Mouse (Mus musculus) lung, embryonic 15.5 days (tissue): ENCODE results near the gene Nln. TPM values are rescaled to one million over a fixed set of nuclear protein-coding genes. Genes with fewer than 3 reads are reported as not detected.

Experiments used
- ATAC-seq: fragments of 200-750 bp; cut with Nextera tagmentation; 2 replicates; pipeline ENCODE4 v1.8.0; 2017; ENCODE audit warnings: moderate number of reproducible peaks, borderline replicate concordance; ENCODE audit not compliant: low FRiP score, low TSS enrichment; ENCODE audit errors: extremely low read depth
- H3K27ac ChIP-seq: fragments of 300-500 bp; sonication (generic); 2 replicates; pipeline ENCODE4 v1.5.1; 2015; ENCODE audit warnings: moderate library complexity, mild to moderate bottlenecking, inconsistent platforms
- H3K27me3 ChIP-seq: fragments of 300-500 bp; sonication (generic); 2 replicates; pipeline ENCODE4 v1.6.1; 2015; ENCODE audit warnings: inconsistent platforms
- H3K36me3 ChIP-seq: fragments of 300-500 bp; sonication (generic); 2 replicates; pipeline ENCODE4 v1.6.1; 2015; ENCODE audit warnings: inconsistent platforms
- H3K4me1 ChIP-seq: fragments of 300-500 bp; sonication (generic); 2 replicates; pipeline ENCODE4 v1.6.1; 2015; ENCODE audit warnings: inconsistent platforms
- H3K4me2 ChIP-seq: fragments of 300-500 bp; sonication (generic); 2 replicates; pipeline ENCODE4 v1.6.1; 2015; ENCODE audit warnings: inconsistent platforms, mild to moderate bottlenecking, moderate library complexity
- H3K4me3 ChIP-seq: fragments of 300-500 bp; sonication (generic); 2 replicates; pipeline ENCODE4 v1.5.1; 2015; ENCODE audit warnings: mild to moderate bottlenecking, inconsistent platforms
- H3K9ac ChIP-seq: fragments of 300-500 bp; sonication (generic); 2 replicates; pipeline ENCODE4 v1.6.1; 2015; ENCODE audit warnings: inconsistent platforms
- H3K9me3 ChIP-seq: fragments of 300-500 bp; sonication (generic); 2 replicates; pipeline ENCODE4 v1.6.1; 2016; ENCODE audit warnings: inconsistent platforms
- WGBS: fragments of 180-500 bp; shearing (Covaris S2); methylation state at CpG from one replicate; pipeline ENCODE4 v1.1.7; 2015; 5-methylcytosine and 5-hydroxymethylcytosine counted together
- polyA plus RNA-seq: library from polyadenylated mRNA; unstranded; fragments of >200 nt; fragmentation: Nextera tagmentation; extraction: Ambion mirVana; gene quantifications from 2 replicates; pipeline ENCODE4 v1.2.1, GENCODE M21; 2015

Nln gene
- polyA plus RNA-seq, 1 experiment from 2014 or later = 18.6 TPM

GRCm38 (mm10) chr13:104061975-104062750 lies 47.3 kb downstream of the Nln start:
- ATAC-seq = peak; percentile 49; the same call in 1 of the 2 replicates
- H3K9me3 ChIP-seq = no peaks in the 10 kb centered on the region
- no peak overlapping the region for H3K4me3 ChIP-seq
- 0 out of 2 replicates have a peak, but pooled peaks cover 3% of the 10 kb centered on the region for H3K36me3 ChIP-seq
- H3K4me1 ChIP-seq = 0 out of 2 replicates have a peak, but pooled peaks cover 4% of the 10 kb centered on the region
- WGBS = 42% methylated on average over 2 of the region's 2 CpGs
- H3K9ac ChIP-seq = no peak overlapping the region
- no peak overlapping the region for H3K27ac ChIP-seq
- no peaks in the 10 kb centered on the region for H3K27me3 ChIP-seq
- H3K4me2 ChIP-seq = no peak overlapping the region

- Histone ChIP-seq H3K4me3 (no peak overlapping the region), H3K9ac (no peak overlapping the region), H3K36me3 (0 out of 2 replicates have a peak, but pooled peaks cover 3% of the 10 kb centered on the region), H3K27ac (no peak overlapping the region), H3K9me3 (no peaks in the 10 kb centered on the region), H3K4me2 (no peak overlapping the region), H3K27me3 (no peaks in the 10 kb centered on the region), H3K4me1 (0 out of 2 replicates have a peak, but pooled peaks cover 4% of the 10 kb centered on the region)
- no peak for ATAC-seq
- 85% methylated on average over 1 of the region's 1 CpGs for WGBS
Measured at GRCm38 (mm10) chr13:104060231-104060630, 49.2 kb downstream of the Nln start.

- H3K4me2 ChIP-seq = no peak overlapping the region
- 72% methylated on average over 4 of the region's 4 CpGs for WGBS
- 0 out of 2 replicates have a peak, but pooled peaks cover 3% of the 10 kb centered on the region for H3K36me3 ChIP-seq
Measured at GRCm38 (mm10) chr13:104059536-104059935, 49.9 kb downstream of the Nln start.

GRCm38 (mm10) chr13:104058761-104059160 lies 50.7 kb downstream of the Nln start:
- WGBS = 87% methylated on average over 9 of the region's 9 CpGs
- H3K4me2 ChIP-seq = no peak overlapping the region
- H3K27me3 ChIP-seq = no peaks in the 10 kb centered on the region
- ATAC-seq = no peak
- H3K9ac ChIP-seq = no peak overlapping the region
- no peak overlapping the region for H3K27ac ChIP-seq
- no peaks in the 10 kb centered on the region for H3K9me3 ChIP-seq
- H3K36me3 ChIP-seq = no peaks in the 10 kb centered on the region
- H3K4me1 ChIP-seq = 0 out of 2 replicates have a peak, but pooled peaks cover 4% of the 10 kb centered on the region
- no peak overlapping the region for H3K4me3 ChIP-seq

More at GRCm38 (mm10) chr13:104059536-104059935, 49.9 kb downstream of the Nln start:
- Histone ChIP-seq H3K4me1 (0 out of 2 replicates have a peak, but pooled peaks cover 4% of the 10 kb centered on the region), H3K9me3 (no peaks in the 10 kb centered on the region), H3K27ac (no peak overlapping the region), H3K4me3 (no peak overlapping the region), H3K27me3 (no peaks in the 10 kb centered on the region), H3K9ac (no peak overlapping the region)
- ATAC-seq = no peak

GRCm38 (mm10) chr13:104052271-104052753 lies 57.1 kb downstream of the Nln start:
- no peaks in the 10 kb centered on the region for H3K27me3 ChIP-seq
- no peaks in the 10 kb centered on the region for H3K36me3 ChIP-seq
- H3K27ac ChIP-seq = no peak overlapping the region
- no peaks in the 10 kb centered on the region for H3K9me3 ChIP-seq
- H3K4me1 ChIP-seq = no peaks in the 10 kb centered on the region
- ATAC-seq = no peak
- 81% methylated on average over 9 of the region's 9 CpGs for WGBS
- no peak overlapping the region for H3K9ac ChIP-seq
- H3K4me3 ChIP-seq = no peak overlapping the region
- H3K4me2 ChIP-seq = no peak overlapping the region

- Histone ChIP-seq H3K27me3 (no peaks in the 10 kb centered on the region), H3K27ac (no peak overlapping the region), H3K4me3 (no peak overlapping the region), H3K9ac (no peak overlapping the region), H3K4me1 (no peaks in the 10 kb centered on the region), H3K4me2 (no peak overlapping the region), H3K9me3 (no peaks in the 10 kb centered on the region), H3K36me3 (no peaks in the 10 kb centered on the region)
- 60% methylated on average over 3 of the region's 3 CpGs for WGBS
- ATAC-seq = no peak
Measured at GRCm38 (mm10) chr13:104048835-104049234, 60.6 kb downstream of the Nln start.

GRCm38 (mm10) chr13:104045108-104045507 lies 64.3 kb downstream of the Nln start:
- H3K36me3 ChIP-seq = no peaks in the 10 kb centered on the region
- H3K4me2 ChIP-seq = no peak overlapping the region
- peaks cover 5% of the 10 kb centered on the region; the same call in 1 of the 2 replicates for H3K4me1 ChIP-seq
- 52% methylated on average over 4 of the region's 4 CpGs for WGBS
- H3K27me3 ChIP-seq = no peaks in the 10 kb centered on the region
- no peak overlapping the region for H3K9ac ChIP-seq
- no peaks in the 10 kb centered on the region for H3K9me3 ChIP-seq
- no peak for ATAC-seq
- H3K27ac ChIP-seq = no peak overlapping the region
- no peak overlapping the region for H3K4me3 ChIP-seq

- Histone ChIP-seq H3K9ac (no peak overlapping the region), H3K4me1 (peaks cover 13% of the 10 kb centered on the region), H3K36me3 (no peaks in the 10 kb centered on the region), H3K9me3 (no peaks in the 10 kb centered on the region), H3K4me2 (no peak overlapping the region), H3K4me3 (no peak overlapping the region), H3K27me3 (no peaks in the 10 kb centered on the region), H3K27ac (no peak overlapping the region)
- ATAC-seq = no peak
- WGBS = 82% methylated on average over 4 of the region's 4 CpGs
Measured at GRCm38 (mm10) chr13:104044332-104044731, 65.1 kb downstream of the Nln start.

GRCm38 (mm10) chr13:104042738-104043137 lies 66.7 kb downstream of the Nln start:
- WGBS = 77% methylated on average over 8 of the region's 8 CpGs
- peaks cover 26% of the 10 kb centered on the region for H3K4me1 ChIP-seq
- no peak for ATAC-seq
- H3K27ac ChIP-seq = no peak overlapping the region
- no peaks in the 10 kb centered on the region for H3K36me3 ChIP-seq
- H3K27me3 ChIP-seq = no peaks in the 10 kb centered on the region
- no peaks in the 10 kb centered on the region for H3K9me3 ChIP-seq
- no peak overlapping the region for H3K4me2 ChIP-seq
- H3K4me3 ChIP-seq = no peak overlapping the region
- no peak overlapping the region for H3K9ac ChIP-seq

GRCm38 (mm10) chr13:104041481-104041880 lies 67.9 kb downstream of the Nln start:
- no peak for ATAC-seq
- Histone ChIP-seq H3K27me3 (no peaks in the 10 kb centered on the region), H3K9me3 (no peaks in the 10 kb centered on the region), H3K9ac (no peak overlapping the region), H3K36me3 (no peaks in the 10 kb centered on the region), H3K27ac (no peak overlapping the region), H3K4me1 (peaks cover 37% of the 10 kb centered on the region), H3K4me3 (no peak overlapping the region), H3K4me2 (no peak overlapping the region)
- WGBS = 88% methylated on average over 7 of the region's 7 CpGs

- Histone ChIP-seq H3K9me3 (no peaks in the 10 kb centered on the region), H3K36me3 (no peaks in the 10 kb centered on the region), H3K4me2 (no peak overlapping the region), H3K9ac (no peak overlapping the region), H3K4me3 (no peak overlapping the region), H3K27me3 (no peaks in the 10 kb centered on the region), H3K27ac (no peak overlapping the region), H3K4me1 (peaks cover 42% of the 10 kb centered on the region)
- 67% methylated on average over 4 of the region's 4 CpGs for WGBS
- no peak for ATAC-seq
Measured at GRCm38 (mm10) chr13:104040950-104041349, 68.5 kb downstream of the Nln start.

- Histone ChIP-seq H3K4me1 (peaks cover 52% of the 10 kb centered on the region), H3K27me3 (no peaks in the 10 kb centered on the region), H3K4me3 (no peak overlapping the region), H3K9ac (no peak overlapping the region), H3K4me2 (no peak overlapping the region), H3K27ac (no peak overlapping the region; the same call in 1 of the 2 replicates), H3K9me3 (no peaks in the 10 kb centered on the region), H3K36me3 (no peaks in the 10 kb centered on the region)
- 70% methylated on average over 4 of the region's 4 CpGs for WGBS
- no peak for ATAC-seq
Measured at GRCm38 (mm10) chr13:104039861-104040260, 69.6 kb downstream of the Nln start.
